Mouse (Mus musculus) forebrain, embryonic 14.5 days (tissue): Measurements from ENCODE around the gene Slc35g2. TPM values are rescaled to one million over a fixed set of nuclear protein-coding genes. Genes with fewer than 3 reads are reported as not detected.

Experiments
- ATAC-seq: fragments of 200-750 bp; cut with Nextera tagmentation; 2 replicates; pipeline ENCODE4 v1.8.0; 2017; ENCODE audit warnings: mild to moderate bottlenecking, moderate library complexity
- DNase-seq: peaks from one replicate; pipeline ENCODE4 v3.0.0-alpha.2; 2015; ENCODE audit warnings: low spot score
- H3K27ac ChIP-seq: fragments of 300-500 bp; sonication (generic); 2 replicates; pipeline ENCODE4 v1.5.1; 2014; ENCODE audit warnings: low read depth, mild to moderate bottlenecking, control low read depth, low read length, moderate library complexity
- H3K27me3 ChIP-seq: fragments of 300-500 bp; sonication (generic); replicated peaks from 2 replicates; pipeline ENCODE4 v1.6.1; 2014; ENCODE audit warnings: low read length, control low read depth, mixed read lengths; ENCODE audit not compliant: control insufficient read depth, insufficient read depth
- H3K36me3 ChIP-seq: fragments of 300-500 bp; sonication (generic); 2 replicates; pipeline ENCODE4 v1.6.1; 2014; ENCODE audit warnings: low read length, control low read depth; ENCODE audit not compliant: control insufficient read depth, insufficient read depth
- H3K4me1 ChIP-seq: fragments of 300-500 bp; sonication (generic); 2 replicates; pipeline ENCODE4 v1.6.1; 2014; ENCODE audit warnings: antibody characterized with exemption, low read length, control low read depth; ENCODE audit not compliant: control insufficient read depth, insufficient read depth
- H3K4me2 ChIP-seq: fragments of 300-500 bp; sonication (generic); 2 replicates; pipeline ENCODE4 v1.6.1; 2014; ENCODE audit warnings: mild to moderate bottlenecking, control low read depth, low read length
- H3K4me3 ChIP-seq: fragments of 300-500 bp; sonication (generic); 2 replicates; pipeline ENCODE4 v1.5.1; 2014; ENCODE audit warnings: low read depth, low read length, control low read depth
- H3K9ac ChIP-seq: fragments of 300-500 bp; sonication (generic); 2 replicates; pipeline ENCODE4 v1.6.1; 2014; ENCODE audit warnings: mild to moderate bottlenecking, low read length, control low read depth, moderate library complexity
- H3K9me3 ChIP-seq: fragments of 300-500 bp; sonication (generic); replicated peaks from 2 replicates; pipeline ENCODE4 v1.6.1; 2016; ENCODE audit warnings: low read length, control low read depth, mixed read lengths; ENCODE audit not compliant: control insufficient read depth
- WGBS: fragments of 180-500 bp; shearing (Covaris S2); extraction: QIAGEN DNeasy Blood & Tissue Kit; methylation state at CpG from one replicate; pipeline ENCODE4 v1.1.7; 2014; 5-methylcytosine and 5-hydroxymethylcytosine counted together
- polyA plus RNA-seq: library from polyadenylated mRNA; unstranded; fragments of >200 nt; fragmentation: Nextera tagmentation; extraction: Ambion mirVana; gene quantifications from 2 replicates; pipeline ENCODE4 v1.2.1, GENCODE M21; 2014

Slc35g2 gene
- polyA plus RNA-seq, 1 experiment from 2014 or later: 8.6 TPM

- H3K27me3 ChIP-seq: no peaks in the 10 kb centered on the region
- H3K9ac ChIP-seq: no peak overlapping the region
- no peaks in the 10 kb centered on the region for H3K4me1 ChIP-seq
- ATAC-seq (no peak), DNase-seq (peak; percentile 84)
- H3K4me2 ChIP-seq: no peak overlapping the region
- H3K27ac ChIP-seq: no peak overlapping the region
- WGBS: 0% methylated on average over 2 of the region's 2 CpGs
- no peaks in the 10 kb centered on the region for H3K9me3 ChIP-seq
- no peak overlapping the region for H3K4me3 ChIP-seq
- H3K36me3 ChIP-seq: no peaks in the 10 kb centered on the region
Measured at GRCm38 (mm10) chr9:100520586-100520985, 50.3 kb downstream of the Slc35g2 start.

GRCm38 (mm10) chr9:100520012-100520411 is 50.9 kb downstream of the Slc35g2 start:
- ATAC-seq: no peak
- Histone ChIP-seq H3K27ac (no peak overlapping the region), H3K4me3 (no peak overlapping the region), H3K4me1 (no peaks in the 10 kb centered on the region), H3K9ac (no peak overlapping the region), H3K36me3 (no peaks in the 10 kb centered on the region), H3K4me2 (no peak overlapping the region), H3K9me3 (no peaks in the 10 kb centered on the region), H3K27me3 (no peaks in the 10 kb centered on the region)
- no peak for DNase-seq
- 97% methylated on average over 3 of the region's 3 CpGs for WGBS

- Histone ChIP-seq H3K4me1 (no peaks in the 10 kb centered on the region), H3K4me2 (no peak overlapping the region), H3K9me3 (no peaks in the 10 kb centered on the region), H3K9ac (no peak overlapping the region), H3K36me3 (0 out of 2 replicates have a peak, but pooled peaks cover 3% of the 10 kb centered on the region), H3K27ac (no peak overlapping the region), H3K27me3 (no peaks in the 10 kb centered on the region), H3K4me3 (no peak overlapping the region)
- 93% methylated on average over 2 of the region's 2 CpGs for WGBS
- ATAC-seq: no peak
- DNase-seq: no peak
Measured at GRCm38 (mm10) chr9:100507581-100507980, 63.3 kb downstream of the Slc35g2 start.

GRCm38 (mm10) chr9:100506652-100507051 is 64.2 kb downstream of the Slc35g2 start:
- Histone ChIP-seq H3K4me3 (no peak overlapping the region), H3K9ac (no peak overlapping the region), H3K4me1 (no peaks in the 10 kb centered on the region), H3K4me2 (no peak overlapping the region), H3K27ac (no peak overlapping the region), H3K27me3 (no peaks in the 10 kb centered on the region), H3K9me3 (no peaks in the 10 kb centered on the region), H3K36me3 (0 out of 2 replicates have a peak, but pooled peaks cover 3% of the 10 kb centered on the region)
- DNase-seq (no peak), ATAC-seq (no peak)
- WGBS: 80% methylated on average over 2 of the region's 2 CpGs

GRCm38 (mm10) chr9:100505498-100505897 is 65.4 kb downstream of the Slc35g2 start:
- no peak overlapping the region for H3K27ac ChIP-seq
- no peak overlapping the region for H3K4me3 ChIP-seq
- 90% methylated on average over 4 of the region's 4 CpGs for WGBS
- no peak for DNase-seq
- no peaks in the 10 kb centered on the region for H3K27me3 ChIP-seq
- no peaks in the 10 kb centered on the region for H3K4me1 ChIP-seq
- H3K9me3 ChIP-seq: no peaks in the 10 kb centered on the region
- 0 out of 2 replicates have a peak, but pooled peaks cover 3% of the 10 kb centered on the region for H3K36me3 ChIP-seq
- H3K4me2 ChIP-seq: no peak overlapping the region
- no peak overlapping the region for H3K9ac ChIP-seq
- ATAC-seq: no peak

Other genes with a start within 250 kb of the Slc35g2 start
- 0.50 and 0.79 TPM in 2 replicates for gene Il20rb, start 84.3 kb downstream of the Slc35g2 start, polyA plus RNA-seq
- gene Nck1, start 25.0 kb downstream of the Slc35g2 start, polyA plus RNA-seq: 52.2 and 54.6 TPM in 2 replicates
- 36.4 and 50.7 TPM in 2 replicates for gene Stag1, start 26.7 kb upstream of the Slc35g2 start, polyA plus RNA-seq